Mouse (Mus musculus): Measurements from ENCODE around the gene Rgl1.

DNA sequence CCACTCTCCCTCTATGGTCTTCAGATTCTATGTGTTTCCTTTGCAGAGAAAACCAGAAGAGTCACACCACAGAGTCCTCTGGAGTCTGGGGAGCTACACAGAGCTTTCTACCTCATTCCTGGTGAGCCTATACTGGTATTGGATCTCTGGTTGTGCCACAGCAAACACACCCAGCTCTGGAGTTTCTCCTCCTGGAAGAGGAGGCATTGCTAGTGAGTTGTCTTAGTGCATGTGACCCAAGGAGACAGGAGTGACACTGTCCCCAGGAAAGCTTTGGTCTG lies 149.4 kb downstream of the Rgl1 start:
- TF ChIP-seq CTCF (IDR thresholded peaks at IDR 0.05; ENCODE audit: control insufficient read depth, insufficient read depth, insufficient replicate concordance, low read depth, low read length) (no peak), POLR2A (IDR thresholded peaks at IDR 0.05; ENCODE audit: control insufficient read depth, low read depth, low read length) (no peak)
